Mouse (Mus musculus): ENCODE data around the gene Maip1.

The Maip1 gene

GRCm38 (mm10) chr1:57428368-57429308 is 22.5 kb downstream of the Maip1 start:
- DNase-seq (ENCODE audit: low read depth, low spot score): no peak

- no peak for DNase-seq (ENCODE audit: low read depth, low spot score)
These were observed 23.8 kb downstream of the Maip1 start for GRCm38 (mm10) chr1:57429786-57430483.

GRCm38 (mm10) chr1:57433141-57433540 is 27.0 kb downstream of the Maip1 start:
- DNase-seq (ENCODE audit: low read depth, low spot score): no peak

- DNase-seq (ENCODE audit: low read depth, low spot score): peak; percentile 26
These were observed 30.3 kb downstream of the Maip1 start for GRCm38 (mm10) chr1:57436408-57436807.

GRCm38 (mm10) chr1:57436954-57437353 is 30.8 kb downstream of the Maip1 start:
- DNase-seq (ENCODE audit: low read depth, low spot score): no peak

- DNase-seq (ENCODE audit: low read depth, low spot score): no peak
These were observed 32.9 kb downstream of the Maip1 start for GRCm38 (mm10) chr1:57439026-57439425.

GRCm38 (mm10) chr1:57440771-57441170 is 34.6 kb downstream of the Maip1 start:
- DNase-seq (ENCODE audit: low read depth, low spot score): no peak

GRCm38 (mm10) chr1:57445679-57446078 is 39.6 kb downstream of the Maip1 start:
- no peak for DNase-seq (ENCODE audit: low read depth, low spot score)

- no peak for DNase-seq (ENCODE audit: low read depth, low spot score)
These were observed 44.1 kb downstream of the Maip1 start for GRCm38 (mm10) chr1:57450241-57450640.

- DNase-seq (ENCODE audit: low read depth, low spot score): no peak
These were observed 54.3 kb downstream of the Maip1 start for GRCm38 (mm10) chr1:57460305-57460940.

All from c-Kit-negative CD71-positive TER-119-positive erythroid progenitor cells, embryonic 14.5 days (primary cell).